Mouse (Mus musculus) gastrocnemius, postnatal 10 days (tissue): ENCODE results near the gene Trpm3. TPM values are rescaled to one million over a fixed set of nuclear protein-coding genes. Genes with fewer than 3 reads are reported as not detected.

Experiments used
- DNase-seq: peaks from one replicate; pipeline ENCODE4 v3.0.0; 2021; ENCODE audit warnings: mixed read lengths
- total RNA-seq, 2 experiments: library from RNA; stranded (reverse); gene quantifications; 2 replicates each; pipeline ENCODE4 v1.2.3; 2021

The Trpm3 gene
- total RNA-seq, 2 experiments from 2014 or later = 2.3 to 3.7 TPM

DNA sequence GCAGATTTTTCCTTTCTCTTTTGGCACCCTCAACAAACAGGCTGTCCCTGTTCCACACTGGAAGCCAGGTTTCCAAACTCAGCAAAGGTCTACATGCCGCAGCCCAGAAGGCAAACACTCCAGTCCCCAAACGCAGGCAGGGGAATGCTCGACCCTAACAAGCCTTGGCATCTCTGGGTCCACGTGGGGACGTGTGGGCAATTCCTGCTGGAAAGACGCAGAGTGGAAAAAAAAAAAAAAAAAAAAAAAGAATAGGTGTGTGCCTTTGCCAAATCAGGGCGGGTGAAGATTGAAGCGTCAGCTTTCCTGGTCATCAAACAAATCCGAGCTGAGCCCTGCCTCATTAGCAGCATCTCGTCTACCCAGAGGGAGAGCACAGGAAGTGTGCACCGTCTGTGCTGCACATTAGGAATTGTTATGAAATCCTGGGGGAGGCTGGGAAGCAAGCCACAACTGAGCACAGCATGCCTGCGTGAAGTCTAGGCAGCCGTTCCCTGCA is 614.5 kb downstream of the Trpm3 start:
- peak; percentile 37 for DNase-seq

DNA sequence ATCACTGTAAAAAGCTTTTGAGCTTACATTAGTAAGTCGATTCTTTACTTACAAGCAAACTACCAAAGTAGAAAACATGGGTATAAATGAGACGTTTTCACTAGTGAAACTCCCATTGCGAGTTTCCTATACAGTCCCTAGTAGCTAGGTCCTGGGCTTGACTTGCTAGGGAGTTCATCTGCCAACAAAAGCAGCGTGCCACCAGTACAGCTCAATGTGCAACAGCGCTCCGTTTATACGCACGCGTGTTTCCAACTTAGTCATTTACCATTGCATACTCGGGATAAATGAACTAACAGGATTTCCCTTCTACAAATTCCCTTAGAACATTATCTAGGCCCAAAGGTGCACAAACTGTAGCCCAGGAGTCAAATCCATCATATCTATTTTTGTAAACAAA is 615.2 kb downstream of the Trpm3 start:
- no peak for DNase-seq

DNA sequence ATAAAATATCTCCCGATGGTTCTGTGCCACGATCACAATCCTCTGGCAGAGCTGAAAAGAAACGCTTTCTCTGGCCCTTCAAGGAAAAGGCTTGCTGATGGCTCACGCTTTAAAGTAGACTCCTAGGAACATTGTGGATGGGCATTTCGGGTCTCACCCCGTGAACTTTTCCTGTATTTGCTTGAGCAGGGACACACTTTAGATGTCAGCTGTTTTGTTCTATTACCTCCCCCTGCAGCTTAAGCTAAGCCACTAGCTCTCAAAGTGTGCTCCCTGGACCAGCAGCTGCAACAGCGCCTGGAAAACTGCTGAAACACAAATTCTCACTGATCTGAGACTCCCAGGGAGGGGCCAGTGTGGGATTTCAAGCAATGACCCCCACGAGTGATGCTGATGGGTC is 615.7 kb downstream of the Trpm3 start:
- peak; percentile 7 for DNase-seq

DNA sequence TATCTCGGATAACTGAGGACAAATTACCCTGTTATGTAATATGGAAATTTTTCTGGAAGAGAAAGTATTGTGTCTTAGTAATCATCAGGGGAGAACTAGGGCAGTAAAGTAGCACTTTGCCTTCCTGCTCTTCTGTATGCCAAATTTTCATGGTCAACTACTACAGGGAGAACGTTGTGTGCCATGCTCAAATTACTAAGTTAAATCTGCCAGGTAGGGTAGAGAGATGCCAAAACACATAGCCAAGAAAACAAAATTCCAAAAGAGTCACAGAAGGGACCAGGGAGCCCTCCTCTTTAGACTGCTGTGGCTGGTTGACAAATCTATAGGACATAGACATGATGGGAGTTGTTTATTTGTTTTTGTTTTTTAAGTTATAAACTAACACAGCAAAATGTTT is 619.6 kb downstream of the Trpm3 start:
- no peak for DNase-seq

DNA sequence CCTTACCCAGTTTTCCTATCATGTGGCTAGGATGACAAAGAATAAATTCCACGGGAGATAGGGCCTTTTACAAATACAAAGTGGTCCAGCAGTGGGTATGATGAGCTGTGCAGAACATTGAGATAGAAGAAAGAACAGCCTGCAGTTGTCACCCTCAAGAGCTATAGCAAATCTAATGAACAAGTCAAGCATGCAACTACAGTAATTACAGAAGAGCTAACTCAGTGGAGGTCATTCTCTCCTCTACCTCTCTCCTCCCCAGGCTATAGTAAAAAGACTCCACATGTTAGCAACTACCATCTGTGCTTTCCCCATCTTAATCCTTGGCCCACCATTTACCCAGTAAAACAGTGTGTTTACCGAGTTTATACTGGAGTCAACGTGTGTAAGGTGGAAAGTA is 629.4 kb downstream of the Trpm3 start:
- no peak for DNase-seq

DNA sequence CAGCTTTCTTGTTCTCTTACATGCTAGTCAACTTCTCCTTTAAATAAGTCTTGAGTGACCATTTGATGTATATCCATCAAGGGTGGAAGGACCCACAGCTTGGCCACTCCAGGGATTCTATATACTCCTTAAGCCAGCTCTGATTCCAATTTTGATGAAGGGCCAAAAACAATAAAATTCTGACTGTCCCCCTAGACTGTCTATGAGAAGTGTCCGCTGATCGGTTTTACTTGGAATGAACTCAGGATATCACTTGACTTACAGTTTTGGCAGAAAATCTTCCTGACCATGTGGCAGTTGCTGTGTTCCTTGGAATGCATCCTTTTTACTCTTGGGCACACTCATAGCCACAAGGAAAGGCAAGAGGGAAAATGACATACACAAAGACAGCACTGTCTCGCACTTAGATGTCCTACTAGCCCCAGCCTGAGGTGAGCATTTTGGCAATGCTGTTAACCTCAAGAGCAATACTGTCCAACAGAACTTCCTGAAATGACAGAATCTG is 636.4 kb downstream of the Trpm3 start:
- DNase-seq = no peak

DNA sequence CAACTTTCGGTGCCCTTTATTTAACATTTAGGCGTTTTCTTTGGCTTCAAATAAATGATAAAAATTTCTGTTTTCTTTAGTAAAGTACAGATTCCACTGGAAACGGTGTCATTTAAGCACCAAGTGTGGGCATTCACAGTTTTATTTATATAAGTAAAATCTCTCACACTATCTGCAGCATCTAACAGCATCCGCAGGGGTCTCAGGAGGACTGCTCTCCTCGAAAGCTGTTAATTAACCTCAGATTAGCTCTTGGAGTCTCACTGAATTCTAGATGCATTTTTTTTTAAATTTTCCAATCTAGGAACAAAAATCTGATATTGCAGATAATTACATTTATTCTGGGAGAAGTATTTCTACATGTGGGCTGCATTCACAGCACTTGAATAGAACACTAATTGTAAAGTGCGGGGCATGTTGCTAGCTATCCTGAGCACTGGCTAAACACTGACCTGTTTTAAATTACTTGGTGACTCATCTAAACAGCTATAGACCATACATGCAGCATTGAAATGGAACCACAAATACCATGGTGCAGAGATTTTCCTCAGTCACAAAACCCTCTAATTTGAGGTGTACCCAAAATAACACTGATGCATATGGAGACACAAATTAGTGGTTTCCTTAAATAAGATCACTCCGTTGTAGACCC is 641.5 kb downstream of the Trpm3 start:
- no peak for DNase-seq

DNA sequence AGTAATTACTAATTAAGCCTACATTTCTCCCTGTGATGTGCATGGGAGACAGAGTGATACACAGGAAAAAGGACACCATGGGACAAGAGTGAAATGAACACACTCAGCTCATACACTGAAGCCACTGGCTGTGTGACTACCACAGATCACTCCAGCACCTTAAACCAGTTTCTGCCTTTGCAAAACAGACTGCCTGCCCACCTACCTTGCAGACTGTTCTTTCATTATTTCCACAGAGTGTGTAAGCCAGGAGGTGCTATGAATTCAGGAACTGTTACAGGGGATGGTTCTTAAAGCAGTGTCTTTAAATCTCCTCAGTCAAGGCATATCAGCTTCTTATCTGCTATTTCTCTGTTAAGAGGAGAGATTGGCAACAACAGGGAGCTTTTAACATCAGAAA is 642.7 kb downstream of the Trpm3 start:
- DNase-seq = no peak

DNA sequence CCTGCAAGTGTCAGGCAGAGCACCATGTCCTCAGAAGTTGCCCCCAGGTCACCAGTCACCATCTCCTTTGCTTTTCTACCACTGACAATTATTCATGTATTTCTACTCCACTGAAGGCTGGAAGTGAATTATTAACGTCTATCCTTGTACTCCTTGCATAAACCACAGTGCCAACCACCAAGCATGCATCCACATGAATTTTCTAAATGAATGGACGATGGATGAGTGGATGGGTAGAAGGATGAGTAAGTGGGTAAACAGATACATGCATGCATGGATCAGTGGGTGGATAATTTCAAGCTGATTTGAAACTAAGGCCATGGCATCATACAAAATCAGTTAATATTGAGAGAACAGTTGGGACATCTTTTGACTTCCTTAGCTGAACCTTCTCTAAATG is 644.9 kb downstream of the Trpm3 start:
- no peak for DNase-seq

DNA sequence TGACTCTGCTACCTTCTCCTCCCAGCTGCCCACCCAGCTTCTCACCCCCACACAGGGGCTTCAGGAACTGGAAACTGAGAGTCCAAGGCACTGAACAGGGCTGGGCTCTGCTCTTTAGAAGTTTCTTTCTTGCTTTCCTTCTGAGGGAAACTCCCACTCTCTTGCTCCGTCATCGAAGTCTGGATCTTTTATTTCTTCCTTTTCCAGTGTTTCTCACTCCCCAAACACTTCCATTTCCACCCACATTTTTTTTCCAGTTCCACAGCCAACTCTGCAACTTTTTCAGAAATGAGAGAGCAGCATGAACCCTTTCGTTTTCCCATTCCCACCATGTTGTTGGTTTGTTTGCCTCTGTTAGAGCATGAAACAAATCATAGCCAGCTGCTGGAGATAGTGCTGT is 650.9 kb downstream of the Trpm3 start:
- DNase-seq = no peak

DNA sequence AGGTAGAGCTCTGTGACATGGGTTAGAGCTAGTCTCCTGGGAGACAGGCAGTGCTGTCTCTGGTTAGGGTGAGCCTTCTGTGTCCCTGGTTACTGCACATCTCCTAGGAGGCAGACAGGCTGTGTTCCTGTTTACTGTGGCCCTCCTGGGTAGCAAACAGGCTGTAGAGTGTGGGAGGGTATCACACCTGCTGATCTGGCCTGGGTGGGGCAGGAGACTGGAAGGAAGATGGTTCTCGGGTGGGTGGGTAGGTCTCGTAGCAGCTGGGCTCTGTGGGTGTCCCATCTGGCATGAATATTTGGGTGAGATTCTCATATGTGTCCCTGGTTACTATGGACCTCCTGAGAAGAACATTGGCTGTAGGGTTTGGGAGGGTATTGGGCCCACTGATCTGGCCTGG is 658.1 kb downstream of the Trpm3 start:
- no peak for DNase-seq

DNA sequence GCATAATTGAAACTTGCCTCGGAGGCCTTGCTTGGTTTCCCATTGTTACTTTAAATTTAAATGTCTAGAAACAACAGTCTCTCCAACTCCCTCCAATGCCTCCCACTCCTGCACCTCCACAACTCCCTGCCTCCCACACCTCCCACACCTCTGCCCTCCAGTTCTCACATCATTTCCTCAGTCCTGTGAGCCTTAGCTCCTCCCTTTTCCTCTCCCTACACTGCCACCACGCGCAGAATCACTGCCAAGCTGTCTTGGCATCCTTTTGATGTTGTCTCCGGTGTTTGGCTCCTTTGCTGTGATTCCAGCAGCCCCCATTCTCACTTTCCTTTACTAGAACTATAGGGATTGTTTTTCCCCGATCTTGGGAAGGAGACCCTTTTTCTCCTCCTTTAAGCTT is 661.6 kb downstream of the Trpm3 start:
- no peak for DNase-seq

DNA sequence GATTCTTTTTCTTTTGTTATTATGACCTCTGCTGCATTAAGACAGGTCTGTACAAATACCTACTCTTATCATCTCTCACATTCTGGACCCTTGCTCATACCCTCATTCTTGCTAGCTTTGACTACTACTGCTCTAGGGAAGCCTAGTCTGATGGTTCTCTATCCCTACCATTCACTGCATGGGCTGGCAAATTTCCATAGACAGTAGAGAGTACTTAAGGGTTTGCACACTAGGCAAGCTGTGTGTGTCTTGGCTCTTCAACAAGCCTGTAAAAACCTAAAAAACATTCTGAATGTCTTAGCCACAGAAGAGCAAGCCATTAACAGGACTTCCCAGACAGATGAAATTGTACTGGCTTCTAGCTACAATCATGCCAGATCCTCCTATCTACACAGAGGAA is 664.5 kb downstream of the Trpm3 start:
- DNase-seq = no peak

DNA sequence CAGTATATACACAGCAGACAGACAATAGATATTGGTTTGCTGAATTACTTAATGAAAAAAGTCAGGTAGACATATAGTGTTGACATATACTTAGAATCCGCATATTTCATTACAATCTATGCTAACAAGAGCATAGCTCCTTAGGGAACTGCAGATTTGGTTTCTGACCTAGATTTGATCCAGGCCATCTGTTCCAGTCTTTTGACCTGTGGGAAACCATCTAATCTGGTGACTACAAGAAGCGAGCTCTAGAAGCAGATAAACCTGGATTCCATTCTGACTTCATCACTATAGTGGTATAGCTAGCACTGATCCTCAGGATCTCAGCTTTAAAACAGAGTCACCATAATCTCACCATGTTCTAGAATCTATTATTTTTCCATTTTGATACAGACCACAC is 665.5 kb downstream of the Trpm3 start:
- DNase-seq = no peak

DNA sequence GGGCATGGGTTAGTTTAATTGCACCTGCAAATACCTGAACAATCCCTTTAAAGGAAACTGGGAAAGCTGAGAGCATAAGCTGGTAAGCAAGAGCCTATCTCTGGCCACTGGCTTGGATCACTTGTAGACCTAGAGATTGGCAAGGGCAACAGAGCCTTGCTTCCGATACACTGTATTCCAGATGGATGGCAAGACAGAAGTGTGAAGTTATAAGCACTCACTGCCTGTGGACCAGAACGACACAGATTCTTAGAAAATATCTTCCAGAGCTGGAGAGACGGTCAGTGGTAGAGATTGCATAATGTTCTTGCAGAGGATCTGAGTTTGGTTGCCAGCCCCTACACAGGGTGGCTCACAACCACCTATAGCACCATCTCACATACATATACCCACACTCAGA is 671.4 kb downstream of the Trpm3 start:
- no peak for DNase-seq

DNA sequence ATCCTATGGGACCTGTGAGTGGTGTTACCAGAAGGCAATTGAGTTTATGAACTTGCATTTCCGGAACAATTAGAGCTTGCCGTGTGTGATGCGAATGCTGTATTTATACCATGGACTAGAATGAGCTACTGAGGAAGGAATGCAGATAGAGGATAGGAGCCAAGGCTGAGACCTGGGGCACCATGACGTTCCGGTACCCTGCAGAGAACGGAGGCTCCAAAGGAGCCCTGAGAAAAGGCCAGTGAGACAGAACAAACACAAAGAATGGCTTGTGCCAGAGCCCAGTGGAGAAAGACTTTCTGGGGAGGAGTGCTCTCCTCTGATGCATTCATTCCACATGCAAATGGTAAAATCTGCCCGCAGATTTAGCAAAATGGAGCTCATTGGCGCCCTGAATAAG is 682.9 kb downstream of the Trpm3 start:
- no peak for DNase-seq

DNA sequence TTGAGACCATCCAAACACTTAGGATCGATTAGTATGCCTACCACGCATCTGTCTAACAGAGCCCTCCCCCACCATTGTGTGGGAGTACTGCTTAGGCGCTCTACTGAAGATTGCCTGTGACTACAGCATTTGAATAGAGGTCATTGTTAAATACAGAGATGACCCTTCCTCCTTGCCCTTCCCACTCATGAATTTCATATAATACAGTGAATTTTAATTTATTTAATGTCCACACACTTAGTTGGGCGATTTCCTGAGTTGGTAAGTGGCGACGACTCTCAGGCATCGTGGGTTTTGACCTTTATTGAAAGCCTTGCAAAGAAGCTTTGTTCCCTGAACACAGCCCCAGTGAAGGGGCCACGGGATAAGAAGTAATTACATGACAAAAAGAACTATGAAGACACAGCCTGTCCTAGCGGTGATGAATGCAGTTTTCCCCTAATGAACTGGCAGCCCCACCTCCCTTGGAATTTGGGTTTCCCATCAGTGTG is 684.7 kb downstream of the Trpm3 start:
- DNase-seq = no peak

DNA sequence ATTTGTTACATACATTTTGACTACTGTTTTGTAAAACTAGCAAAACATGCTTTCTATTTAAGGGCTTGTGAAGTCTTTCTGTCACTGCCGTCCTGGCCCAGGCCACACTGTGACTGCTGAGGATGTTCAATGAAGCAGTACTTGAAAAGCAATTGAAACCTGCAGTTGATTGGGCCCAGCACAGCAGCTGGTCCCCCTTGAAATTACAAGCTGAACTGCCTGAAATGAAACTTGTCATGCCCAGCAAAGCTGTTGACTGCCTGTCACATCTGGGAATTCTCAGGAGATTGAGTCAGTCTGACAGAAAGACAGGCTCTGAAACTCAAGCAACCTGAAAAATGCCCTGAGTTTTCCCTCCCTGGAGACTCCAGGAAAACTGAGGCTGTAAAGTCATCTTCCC is 687.0 kb downstream of the Trpm3 start:
- DNase-seq = no peak

DNA sequence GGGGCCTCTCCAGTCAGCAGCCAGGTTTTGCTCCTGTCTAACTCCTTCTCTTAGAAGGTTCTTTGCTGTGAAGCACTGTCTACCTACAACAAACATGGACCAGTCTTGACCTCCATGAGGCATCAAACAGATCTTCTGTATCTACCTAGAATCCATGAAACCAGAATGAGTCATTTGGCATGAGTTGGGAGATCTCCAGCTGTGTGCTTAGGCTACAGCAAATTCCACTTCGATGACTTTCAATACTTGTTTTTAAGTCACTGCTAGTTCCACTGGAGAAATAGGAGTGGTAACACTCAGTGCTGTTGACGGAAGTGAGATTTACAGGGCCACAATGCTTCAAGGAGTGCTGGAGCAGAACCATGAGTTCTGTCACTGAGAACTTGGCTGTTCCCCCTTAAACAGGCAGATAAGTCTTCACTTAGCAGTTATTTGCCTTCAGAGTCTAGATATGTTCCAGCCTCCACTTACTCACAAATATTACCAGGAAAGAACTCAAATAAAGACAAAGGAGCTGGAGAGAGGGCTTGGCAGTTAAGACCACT is 689.4 kb downstream of the Trpm3 start:
- DNase-seq = no peak

DNA sequence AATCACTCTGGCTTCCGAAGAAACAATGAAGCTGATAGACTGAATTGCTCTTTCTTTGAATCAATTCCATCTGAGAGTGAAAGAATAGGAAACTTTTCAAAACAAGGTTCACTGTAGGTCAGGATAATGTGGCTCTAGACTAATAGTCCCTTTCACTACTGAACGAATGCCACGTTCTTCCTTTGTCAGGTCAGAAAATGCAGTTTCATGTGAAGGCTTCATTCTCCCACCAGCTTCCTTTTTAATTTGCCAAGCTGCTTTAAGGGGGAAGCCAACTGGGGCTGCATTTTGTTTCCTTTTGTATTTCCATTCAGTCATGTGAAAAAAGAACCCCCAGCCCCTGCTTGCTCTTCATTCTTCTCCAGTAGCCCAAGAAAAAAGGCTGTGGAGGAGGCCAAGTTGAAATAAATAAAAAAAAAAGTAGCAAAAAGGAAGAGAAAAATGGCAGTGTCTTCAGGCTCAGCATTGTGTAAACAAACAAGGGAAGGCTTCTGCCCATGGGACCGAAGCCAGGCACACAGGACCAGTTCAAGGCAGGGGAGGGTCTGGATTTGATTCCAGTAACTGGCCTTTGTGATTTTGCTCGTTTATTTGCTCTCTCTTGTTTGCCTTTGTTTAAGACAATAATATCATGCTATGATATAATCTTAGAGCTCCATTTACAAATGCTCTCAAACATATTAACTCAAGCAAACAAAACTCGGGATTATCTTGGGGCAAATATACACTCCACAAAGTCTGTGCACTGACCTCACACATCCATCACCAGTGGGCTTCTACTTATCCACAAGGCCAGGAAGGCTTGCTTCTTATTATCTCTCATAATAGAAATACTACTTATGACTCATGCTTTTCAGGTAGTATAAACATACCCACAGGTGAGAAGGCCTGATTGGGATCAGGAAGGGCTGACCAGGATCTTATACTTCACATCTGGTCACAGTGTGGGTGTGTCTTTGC is 702.5 kb downstream of the Trpm3 start:
- no peak for DNase-seq

DNA sequence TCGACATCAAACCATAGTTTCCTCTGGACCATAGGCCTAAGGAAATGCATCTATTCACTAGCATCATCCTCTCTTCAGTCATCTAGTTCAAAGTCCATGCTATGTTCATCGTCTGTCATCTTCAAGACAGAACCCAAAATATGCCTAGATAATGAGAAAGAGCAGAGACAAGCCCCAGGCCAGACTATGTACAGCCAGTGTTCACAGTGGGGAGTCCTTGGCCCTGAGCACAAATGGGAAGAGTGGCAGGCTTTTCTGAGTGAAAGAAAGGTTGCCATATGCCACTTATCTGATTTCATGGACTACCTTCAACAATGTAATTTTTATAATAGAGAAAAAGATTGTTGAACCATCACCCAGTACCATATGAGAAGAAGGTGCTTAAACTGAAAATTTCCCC is 703.9 kb downstream of the Trpm3 start:
- DNase-seq = no peak

DNA sequence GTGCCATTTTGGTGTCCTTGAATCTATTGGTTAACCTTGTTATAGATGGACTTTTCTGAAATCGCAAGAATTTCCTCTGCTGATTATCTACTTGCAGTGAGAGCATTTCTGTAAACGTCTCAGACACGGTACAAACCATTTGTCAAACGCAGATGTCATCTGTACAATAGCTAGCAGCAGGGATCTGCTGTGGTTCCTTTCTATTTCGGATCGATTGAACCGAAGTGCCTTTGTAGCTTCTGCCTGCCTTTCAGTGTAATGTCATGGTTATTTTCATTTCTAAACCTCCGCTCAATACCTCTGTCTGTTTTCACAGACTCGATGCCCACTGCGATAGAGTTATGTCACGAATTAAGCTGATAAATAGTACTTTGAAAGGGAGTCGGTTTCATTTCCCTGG is 708.9 kb downstream of the Trpm3 start:
- DNase-seq = no peak

DNA sequence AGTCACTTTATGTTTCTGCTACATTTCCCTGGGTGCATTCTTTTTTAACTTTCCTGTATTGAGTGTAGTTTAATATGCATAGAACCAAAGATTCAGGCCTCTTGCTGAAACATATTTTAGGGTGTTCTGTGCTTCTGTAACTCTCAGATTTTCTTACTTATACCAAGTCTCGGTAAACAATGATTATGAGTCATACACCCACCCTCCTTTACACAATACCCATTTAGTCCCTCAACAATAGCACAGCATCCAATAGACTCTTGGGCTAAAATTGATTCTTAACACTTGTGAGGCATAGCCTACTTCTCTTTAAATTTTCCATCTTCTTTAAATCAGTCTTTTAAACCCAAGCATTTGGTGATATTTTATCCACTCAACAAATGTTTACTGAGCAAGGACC is 709.4 kb downstream of the Trpm3 start:
- DNase-seq = no peak
